Mouse (Mus musculus) heart, postnatal 0 days (tissue): ENCODE data around the gene Stk26. TPM values are rescaled to one million over a fixed set of nuclear protein-coding genes. Genes with fewer than 3 reads are reported as not detected.

Experiments
- ATAC-seq: fragments of 200-750 bp; cut with Nextera tagmentation; 2 replicates; pipeline ENCODE4 v1.8.0; 2017; ENCODE audit warnings: low read depth, moderate number of reproducible peaks, moderate library complexity; ENCODE audit not compliant: insufficient read depth
- DNase-seq: peaks from one replicate; pipeline ENCODE4 v3.0.0-alpha.2; 2016; ENCODE audit warnings: low spot score
- H3K27ac ChIP-seq: fragments of 300-500 bp; sonication (generic); 2 replicates; pipeline ENCODE4 v1.5.1; 2014; ENCODE audit warnings: low read depth, mild to moderate bottlenecking
- H3K27me3 ChIP-seq: fragments of 300-500 bp; sonication (generic); 2 replicates; pipeline ENCODE4 v1.6.1; 2014; ENCODE audit warnings: low read length, mixed read lengths; ENCODE audit not compliant: control insufficient read depth, insufficient read depth
- H3K36me3 ChIP-seq: fragments of 300-500 bp; sonication (generic); replicated peaks from 2 replicates; pipeline ENCODE4 v1.6.1; 2014; ENCODE audit warnings: low read length, mixed read lengths; ENCODE audit not compliant: control insufficient read depth, insufficient read depth
- H3K4me1 ChIP-seq: fragments of 300-500 bp; sonication (generic); 2 replicates; pipeline ENCODE4 v1.6.1; 2014; ENCODE audit warnings: antibody characterized with exemption; ENCODE audit not compliant: control insufficient read depth, insufficient read depth
- H3K4me2 ChIP-seq: fragments of 300-500 bp; sonication (generic); 2 replicates; pipeline ENCODE4 v1.6.1; 2014; ENCODE audit warnings: low read depth, mild to moderate bottlenecking, low read length, moderate library complexity
- H3K4me3 ChIP-seq: fragments of 300-500 bp; sonication (generic); 2 replicates; pipeline ENCODE4 v1.5.1; 2014; ENCODE audit warnings: low read depth, low read length
- H3K9ac ChIP-seq: fragments of 300-500 bp; sonication (generic); replicated peaks from 2 replicates; pipeline ENCODE4 v1.6.1; 2014; ENCODE audit warnings: low read depth, low read length, mixed read lengths
- H3K9me3 ChIP-seq: fragments of 300-500 bp; sonication (generic); replicated peaks from 2 replicates; pipeline ENCODE4 v1.6.1; 2016; ENCODE audit warnings: low read length; ENCODE audit not compliant: control insufficient read depth
- CTCF ChIP-seq: IDR thresholded peaks from 2 replicates; pipeline ENCODE4 v1.5.1; 2016; ENCODE audit warnings: antibody characterized with exemption, control low read depth, low read depth
- EP300 ChIP-seq: IDR thresholded peaks from 2 replicates; pipeline ENCODE4 v1.6.1; 2016; ENCODE audit warnings: antibody characterized with exemption, low read depth
- WGBS: fragments of 180-500 bp; shearing (Covaris S2); extraction: QIAGEN DNeasy Blood & Tissue Kit; methylation state at CpG from one replicate; pipeline ENCODE4 v1.1.7; 2014; 5-methylcytosine and 5-hydroxymethylcytosine counted together
- polyA plus RNA-seq: library from polyadenylated mRNA; unstranded; fragments of >200 nt; fragmentation: Nextera tagmentation; extraction: Ambion mirVana; gene quantifications from 2 replicates; pipeline ENCODE4 v1.2.1, GENCODE M21; 2015
- total RNA-seq: library from RNA; depleted of rRNA; stranded (reverse); fragments of >200 nt; gene quantifications from 2 replicates; pipeline ENCODE4 v1.2.3, GENCODE M21; 2014; ENCODE audit warnings: low replicate concordance

Stk26 gene
- total and polyA plus RNA-seq, 2 experiments from 2014 or later = 1.1 to 5.2 TPM

DNA sequence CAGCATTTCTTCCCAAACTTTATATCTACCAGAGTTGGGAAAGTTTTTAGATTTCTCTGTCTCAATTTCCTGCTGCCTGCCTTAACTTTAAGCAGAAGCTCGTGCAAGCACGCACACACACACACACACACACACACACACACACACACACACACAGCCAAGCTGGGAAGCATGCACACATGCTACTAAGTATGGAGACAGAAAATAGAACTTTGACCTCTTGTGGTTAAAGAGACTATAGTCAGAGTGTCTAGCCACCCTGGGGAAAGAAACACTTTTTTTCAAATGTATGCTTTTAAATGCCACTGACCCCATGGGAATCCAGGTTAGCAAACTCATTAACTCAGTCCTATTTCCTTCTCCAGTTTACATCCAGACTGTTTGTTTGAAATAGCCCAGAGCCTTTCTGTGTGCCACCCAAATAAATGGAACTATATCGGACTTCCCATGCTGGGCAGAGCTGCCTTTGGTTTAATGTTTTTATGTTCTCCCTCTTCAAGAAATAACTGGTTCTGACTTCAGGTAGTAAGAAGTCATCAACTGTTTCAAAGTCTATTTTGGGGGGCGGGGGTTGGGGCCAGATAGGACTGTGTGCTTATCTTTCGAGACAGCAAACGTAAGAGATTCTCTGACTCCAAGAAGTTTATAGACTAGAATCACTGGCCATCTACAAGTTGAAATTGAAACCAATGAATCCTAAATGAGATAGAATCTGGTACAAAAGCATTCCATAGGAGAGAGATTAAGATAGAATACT is 9.8 kb downstream of the Stk26 start:
- Histone ChIP-seq H3K27ac (no peak overlapping the region), H3K4me1 (no peaks in the 10 kb centered on the region), H3K4me3 (no peak overlapping the region), H3K36me3 (no peaks in the 10 kb centered on the region), H3K4me2 (no peak overlapping the region), H3K27me3 (no peaks in the 10 kb centered on the region), H3K9me3 (no peaks in the 10 kb centered on the region), H3K9ac (no peak overlapping the region)
- 70% methylated on average over 6 of the region's 6 CpGs for WGBS
- ATAC-seq (no peak), DNase-seq (no peak)
- TF ChIP-seq CTCF (no peak), EP300 (no peak)

DNA sequence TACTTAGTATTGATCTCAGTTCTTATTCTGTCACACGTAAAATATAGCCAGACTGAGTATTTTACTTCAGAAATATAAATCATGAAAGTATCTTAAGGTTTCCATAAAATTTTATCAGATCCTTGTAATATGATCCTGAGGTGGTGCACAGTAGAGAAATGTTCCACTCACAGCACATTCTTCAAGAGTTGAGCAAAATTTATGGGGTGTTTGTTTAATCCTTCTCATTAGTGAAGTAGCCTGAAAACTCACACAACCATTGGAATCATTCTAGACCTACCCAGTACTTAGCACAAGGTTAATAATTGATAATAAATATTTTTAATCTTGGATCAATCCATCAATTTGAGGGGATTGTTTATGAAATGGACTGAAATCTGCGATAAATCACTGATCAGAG is 22.9 kb downstream of the Stk26 start:
- 63% methylated on average over 2 of the region's 2 CpGs for WGBS
- DNase-seq (no peak), ATAC-seq (no peak)
- Histone ChIP-seq H3K27ac (no peak overlapping the region), H3K4me1 (no peaks in the 10 kb centered on the region), H3K4me3 (no peak overlapping the region), H3K27me3 (no peaks in the 10 kb centered on the region), H3K9me3 (no peaks in the 10 kb centered on the region), H3K9ac (no peak overlapping the region), H3K36me3 (no peaks in the 10 kb centered on the region), H3K4me2 (no peak overlapping the region)
- no peak for TF ChIP-seq EP300
- TF ChIP-seq CTCF = no peak

DNA sequence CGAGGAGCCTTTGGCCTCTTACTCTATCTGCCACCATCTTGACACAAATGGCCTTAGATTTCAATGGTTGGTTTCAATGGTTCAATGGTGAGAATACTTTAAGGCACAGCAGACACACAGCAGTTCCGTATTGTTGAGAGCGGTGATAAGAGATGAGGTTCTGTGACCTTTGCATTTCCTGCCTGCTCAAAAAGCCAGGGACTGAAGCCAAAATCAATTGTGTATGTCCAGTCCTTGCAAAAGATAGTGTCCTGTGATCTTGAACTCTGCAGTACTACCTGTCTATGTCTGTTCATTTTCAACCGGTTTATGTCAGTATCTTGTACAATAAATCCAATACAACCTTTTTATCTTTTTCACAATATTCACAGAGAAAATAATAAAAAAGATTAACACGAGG is 23.9 kb downstream of the Stk26 start:
- ATAC-seq (no peak), DNase-seq (no peak)
- Histone ChIP-seq H3K27me3 (no peaks in the 10 kb centered on the region), H3K4me3 (no peak overlapping the region), H3K9ac (no peak overlapping the region), H3K36me3 (no peaks in the 10 kb centered on the region), H3K4me1 (no peaks in the 10 kb centered on the region), H3K9me3 (no peaks in the 10 kb centered on the region), H3K4me2 (no peak overlapping the region), H3K27ac (no peak overlapping the region)
- 63% methylated on average over 5 of the region's 5 CpGs for WGBS
- TF ChIP-seq CTCF (no peak), EP300 (no peak)

DNA sequence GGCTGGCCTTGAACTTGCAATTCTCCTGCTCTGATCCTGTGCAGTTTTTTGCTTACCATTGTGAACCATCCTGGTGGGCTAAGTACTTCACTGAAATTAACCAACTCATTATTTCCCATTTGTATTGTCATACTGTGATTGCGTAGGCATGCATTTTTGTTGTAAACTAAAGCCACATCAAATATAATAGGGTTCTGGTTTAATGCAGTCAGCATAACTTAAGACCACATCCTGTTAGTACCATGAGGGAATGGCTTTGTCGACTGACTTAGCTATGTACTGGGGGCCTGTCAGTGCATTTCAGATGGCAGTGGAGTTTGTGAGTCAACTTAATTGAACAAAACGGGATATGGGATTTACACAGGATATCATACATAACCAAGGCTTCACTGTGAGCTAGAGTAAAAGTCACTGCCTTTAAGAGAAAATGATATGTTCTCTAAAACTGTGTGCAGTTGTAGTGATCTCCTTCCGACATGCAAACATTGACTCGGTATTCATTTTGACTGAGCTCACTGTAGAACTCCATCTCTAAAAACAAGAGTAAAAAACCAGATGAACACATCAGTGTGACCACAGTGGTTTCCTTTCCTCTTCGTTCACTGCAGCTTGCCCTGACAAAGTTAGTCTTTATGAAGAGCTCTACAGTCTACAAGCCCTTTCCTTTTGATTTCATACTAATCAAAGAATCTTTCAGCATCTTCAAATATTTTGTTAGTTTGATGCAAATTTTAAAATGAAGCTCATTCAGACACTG is 33.6 kb downstream of the Stk26 start:
- ATAC-seq = no peak
- no peak for TF ChIP-seq EP300
- no peak for TF ChIP-seq CTCF
- Histone ChIP-seq H3K4me1 (no peaks in the 10 kb centered on the region), H3K4me2 (no peak overlapping the region), H3K4me3 (no peak overlapping the region), H3K27me3 (no peaks in the 10 kb centered on the region), H3K27ac (no peak overlapping the region), H3K9ac (no peak overlapping the region), H3K36me3 (no peaks in the 10 kb centered on the region), H3K9me3 (no peaks in the 10 kb centered on the region)
- 74% methylated on average over 6 of the region's 6 CpGs for WGBS
- no peak for DNase-seq

DNA sequence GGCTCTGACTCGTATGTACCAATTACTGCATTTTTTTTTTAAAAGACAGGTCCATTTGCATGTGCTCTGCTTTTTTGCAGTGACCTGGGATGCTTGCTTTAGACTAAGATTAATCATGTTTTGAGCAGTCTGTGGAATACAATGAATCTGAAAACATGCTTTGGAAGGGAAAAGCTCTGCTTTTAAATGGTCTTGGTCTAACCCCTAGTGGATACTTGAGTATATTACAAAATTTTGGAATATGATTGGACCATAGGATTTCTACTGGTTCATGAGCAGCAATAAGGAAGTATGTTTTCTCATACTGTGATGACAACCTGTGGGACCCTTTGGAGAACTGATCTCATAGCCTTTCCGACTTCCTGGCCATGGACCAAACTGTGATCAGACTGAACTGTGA is 47.2 kb downstream of the Stk26 start:
- no peak for DNase-seq
- no peak overlapping the region for H3K27ac ChIP-seq
- H3K4me2 ChIP-seq = no peak overlapping the region
- H3K9ac ChIP-seq = no peak overlapping the region
- TF ChIP-seq CTCF (peak; percentile 22; the same call in 1 of the 2 replicates), EP300 (no peak)
- no peaks in the 10 kb centered on the region for H3K36me3 ChIP-seq
- H3K4me1 ChIP-seq = no peaks in the 10 kb centered on the region
- H3K9me3 ChIP-seq = no peaks in the 10 kb centered on the region
- no peak for ATAC-seq
- no peaks in the 10 kb centered on the region for H3K27me3 ChIP-seq
- WGBS = 58% methylated on average over 2 of the region's 2 CpGs
- H3K4me3 ChIP-seq = no peak overlapping the region
